Mouse (Mus musculus) cortical plate, adult 2 months (tissue): ENCODE measurements at regions not wholly inside any gene's neighbourhood (a gene's known extent, or its start where the extent isn't known, plus 50 kb on each side); places are given as distances from the start of the nearest gene placed in this dataset.

Experiments used
- CTCF ChIP-seq: fragments of 200-500 bp; IDR thresholded peaks from 2 replicates; pipeline ENCODE4 v1.5.1; 2011; ENCODE audit warnings: mild to moderate bottlenecking, control low read depth, low read length; ENCODE audit not compliant: insufficient read depth; ENCODE audit errors: extremely low read depth
- POLR2A ChIP-seq: fragments of 200-500 bp; IDR thresholded peaks from 2 replicates; pipeline ENCODE4 v1.6.1; 2011; ENCODE audit warnings: mild to moderate bottlenecking, low read length, control low read depth; ENCODE audit not compliant: insufficient read depth; ENCODE audit errors: extremely low read depth

DNA sequence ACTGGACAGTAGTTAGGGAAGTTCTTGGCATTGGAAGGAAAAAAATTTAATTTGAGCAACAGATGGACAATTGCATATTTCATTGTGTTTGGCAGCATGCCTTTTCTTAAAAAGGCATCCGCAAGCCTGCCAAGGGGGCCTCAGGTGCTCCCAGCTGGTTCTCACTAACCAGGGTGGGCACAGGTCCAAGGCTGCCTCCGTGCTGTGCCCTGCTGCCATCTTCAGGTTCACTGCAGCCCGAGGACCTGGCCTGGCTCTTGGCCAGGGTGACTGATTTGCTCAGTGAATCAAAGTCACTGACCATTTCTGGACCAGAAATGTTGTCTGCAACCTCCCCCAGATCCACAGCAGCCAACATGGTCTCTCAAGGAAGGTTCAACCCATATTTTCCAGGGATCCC is 263.3 kb upstream of the Mgmt start:
- TF ChIP-seq CTCF (no peak), POLR2A (no peak)
